Mouse (Mus musculus) liver, embryonic 14.5 days (tissue): Measurements from ENCODE around the gene Bcr. TPM values are rescaled to one million over a fixed set of nuclear protein-coding genes. Genes with fewer than 3 reads are reported as not detected.

Source experiments
- ATAC-seq: fragments of 200-750 bp; cut with Nextera tagmentation; 2 replicates; pipeline ENCODE4 v1.8.0; 2017; ENCODE audit warnings: moderate number of reproducible peaks, mild to moderate bottlenecking, moderate library complexity; ENCODE audit not compliant: insufficient read depth
- DNase-seq, 3 experiments: peaks; one replicate each; pipeline ENCODE4 v3.0.0-alpha.2; 2012 to 2013; ENCODE audit warnings: low read depth in 3 of 3, low spot score in 3 of 3
- H3K27ac ChIP-seq: fragments of 300-500 bp; sonication (generic); 2 replicates; pipeline ENCODE4 v1.5.1; 2014; ENCODE audit warnings: moderate library complexity, mild to moderate bottlenecking, control low read depth, inconsistent platforms
- H3K27me3 ChIP-seq: fragments of 300-500 bp; sonication (generic); 2 replicates; pipeline ENCODE4 v1.6.1; 2014; ENCODE audit warnings: mild to moderate bottlenecking, low read length, moderate library complexity; ENCODE audit not compliant: control insufficient read depth, insufficient read depth
- H3K36me3 ChIP-seq: fragments of 300-500 bp; sonication (generic); replicated peaks from 2 replicates; pipeline ENCODE4 v1.6.1; 2014; ENCODE audit warnings: low read depth; ENCODE audit not compliant: control insufficient read depth, insufficient read depth
- H3K4me1 ChIP-seq, 2 experiments: fragments of 200-500 bp in 1 of 2; fragments of 300-500 bp in 1 of 2; sonication (generic) in 1 of 2; replicated peaks; 2 replicates each; pipeline ENCODE4 v1.6.1; 2012 to 2014; ENCODE audit warnings: antibody characterized with exemption in 1 of 2, inconsistent platforms in 1 of 2, low read length in 1 of 2; ENCODE audit not compliant: control insufficient read depth in 2 of 2, insufficient read depth in 2 of 2
- H3K4me2 ChIP-seq: fragments of 300-500 bp; sonication (generic); 2 replicates; pipeline ENCODE4 v1.6.1; 2014; ENCODE audit warnings: low read depth, mild to moderate bottlenecking, control low read depth, moderate library complexity
- H3K4me3 ChIP-seq, 2 experiments: fragments of 200-500 bp in 1 of 2; fragments of 300-500 bp in 1 of 2; sonication (generic) in 1 of 2; 2 replicates each; pipeline ENCODE4 v1.5.1; 2012 to 2014; ENCODE audit warnings: low read depth in 2 of 2, low read length in 2 of 2, mild to moderate bottlenecking in 2 of 2, control low read depth in 1 of 2, inconsistent platforms in 1 of 2, moderate library complexity in 1 of 2; ENCODE audit not compliant: insufficient read depth in 1 of 2
- H3K9ac ChIP-seq: fragments of 300-500 bp; sonication (generic); replicated peaks from 2 replicates; pipeline ENCODE4 v1.6.1; 2014; ENCODE audit warnings: mild to moderate bottlenecking, control low read depth, moderate library complexity
- H3K9me3 ChIP-seq: fragments of 300-500 bp; sonication (generic); 2 replicates; pipeline ENCODE4 v1.6.1; 2016; ENCODE audit warnings: low read length, mixed read lengths; ENCODE audit not compliant: control insufficient read depth
- CTCF ChIP-seq: IDR thresholded peaks from 2 replicates; pipeline ENCODE4 v1.5.1; 2016; ENCODE audit warnings: antibody characterized with exemption, low read depth, control low read depth
- EP300 ChIP-seq: IDR thresholded peaks from 2 replicates; pipeline ENCODE4 v1.6.1; 2016; ENCODE audit warnings: antibody characterized with exemption, low read depth
- WGBS: fragments of 180-500 bp; shearing (Covaris S2); extraction: QIAGEN DNeasy Blood & Tissue Kit; methylation state at CpG from one replicate; pipeline ENCODE4 v1.1.7; 2014; ENCODE audit not compliant: insufficient replicate concordance; 5-methylcytosine and 5-hydroxymethylcytosine counted together
- polyA plus RNA-seq, 2 experiments: library from polyadenylated mRNA; depleted of rRNA in 1 of 2; stranded (reverse) in 1 of 2; unstranded in 1 of 2; fragments of >200 nt; fragmentation: Nextera tagmentation in 1 of 2; extraction: Ambion mirVana in 1 of 2; gene quantifications; 2 replicates each; pipeline versions ENCODE4 v1.2.1 to v1.2.3; 2012 to 2014

Gene Bcr
- polyA plus RNA-seq, 2 experiments, result 0.85 to 3.5 TPM

DNA sequence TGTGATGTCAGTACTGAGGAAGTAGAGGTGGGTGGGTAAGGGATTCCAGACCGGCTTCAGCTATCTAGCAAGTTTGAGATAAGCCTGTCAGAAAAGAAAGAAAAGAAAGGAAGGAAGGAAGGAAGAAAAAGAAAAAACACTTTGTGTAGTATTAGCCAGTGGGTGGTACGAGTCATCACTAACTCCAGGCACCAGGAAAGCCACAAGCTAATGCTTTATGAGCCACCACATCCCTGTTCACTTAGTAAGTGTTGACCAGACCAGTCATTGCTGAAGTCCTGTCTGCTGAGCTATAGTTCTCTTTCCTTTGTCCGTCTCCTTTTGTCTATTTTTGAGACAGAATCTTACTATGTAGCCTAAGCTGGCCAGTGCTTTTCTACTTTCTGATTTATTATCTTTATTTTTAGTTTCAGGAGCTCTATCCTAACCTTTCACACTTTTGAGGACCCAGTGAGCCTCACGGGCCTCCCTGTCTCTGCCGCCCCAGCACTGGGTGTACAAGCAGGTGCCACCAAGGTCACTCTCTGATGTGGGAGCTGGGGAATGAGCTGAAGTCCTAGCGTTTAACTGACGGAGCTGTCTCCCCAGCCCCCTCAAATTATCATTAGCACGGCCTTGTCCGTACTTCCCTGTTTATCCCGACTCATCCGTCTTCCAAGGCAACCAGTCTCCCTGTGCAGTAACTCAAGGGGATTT, 10.0 kb downstream of the Bcr start:
- Histone ChIP-seq H3K4me2 (no peak overlapping the region), H3K36me3 (no peaks in the 10 kb centered on the region), H3K9ac (no peak overlapping the region), H3K27me3 (no peaks in the 10 kb centered on the region), H3K9me3 (no peaks in the 10 kb centered on the region), H3K27ac (no peak overlapping the region), H3K4me1 (peaks cover 0 to 14% of the 10 kb centered on the region in 2 experiments; a peak in 2 of 4 replicates), H3K4me3 (no peak overlapping the region)
- no peak for ATAC-seq
- 51% methylated on average over 11 of the region's 11 CpGs for WGBS
- no peak for TF ChIP-seq CTCF
- no peak for TF ChIP-seq EP300
- no peak for DNase-seq

DNA sequence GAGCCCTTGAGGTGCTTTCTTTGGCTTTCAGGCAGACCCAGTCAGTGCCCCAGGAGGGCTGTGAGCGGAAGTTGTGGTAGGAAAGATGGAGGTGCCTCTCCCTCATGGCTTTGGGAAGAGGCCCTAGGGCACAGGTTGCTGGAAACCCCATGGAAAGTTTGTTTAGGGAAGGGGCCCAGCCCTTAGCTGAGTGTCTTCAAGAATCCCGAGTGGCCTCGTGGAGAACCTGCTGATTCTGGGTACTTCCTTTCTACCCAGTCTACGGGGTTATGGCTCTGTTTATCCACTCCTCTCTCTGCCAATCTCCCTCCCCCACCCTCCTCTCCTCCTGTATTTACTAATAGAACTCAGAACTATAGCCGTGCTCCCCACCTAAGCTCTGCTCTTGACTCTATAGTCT, 15.3 kb downstream of the Bcr start:
- Histone ChIP-seq H3K4me1 (peaks cover 0 to 20% of the 10 kb centered on the region in 2 experiments; a peak in 2 of 4 replicates), H3K9me3 (no peaks in the 10 kb centered on the region), H3K36me3 (no peaks in the 10 kb centered on the region), H3K9ac (no peak overlapping the region), H3K27ac (no peak overlapping the region), H3K4me3 (no peak overlapping the region), H3K4me2 (no peak overlapping the region), H3K27me3 (no peaks in the 10 kb centered on the region)
- no peak for DNase-seq
- ATAC-seq, result no peak
- 47% methylated on average over 5 of the region's 5 CpGs for WGBS
- TF ChIP-seq CTCF (no peak), EP300 (no peak)

- no peak overlapping the region for H3K9ac ChIP-seq
Measured at GRCm38 (mm10) chr10:75078174-75079128, 18.1 kb downstream of the Bcr start.

DNA sequence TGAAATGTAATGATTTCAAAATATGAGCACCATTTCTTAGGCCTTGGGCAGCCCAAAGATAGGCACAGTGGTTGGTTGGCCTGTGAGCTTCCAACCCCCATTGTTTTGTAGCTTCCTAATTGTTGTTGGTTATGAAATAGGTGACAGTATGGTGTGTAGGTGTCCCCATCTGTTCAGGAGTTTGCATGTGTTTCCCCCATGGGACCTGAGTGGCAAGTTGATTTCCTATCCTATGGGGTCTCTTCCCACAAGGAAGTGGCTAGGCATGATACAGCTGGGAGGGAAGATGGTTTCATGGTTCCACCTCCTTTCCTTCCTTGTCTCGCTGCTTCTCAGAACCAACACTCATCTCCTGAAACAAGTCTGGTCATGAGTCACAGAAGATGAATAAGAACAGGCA, 24.9 kb downstream of the Bcr start:
- ATAC-seq, result no peak
- Histone ChIP-seq H3K9me3 (no peaks in the 10 kb centered on the region), H3K4me1 (no peaks in the 10 kb centered on the region), H3K27me3 (no peaks in the 10 kb centered on the region), H3K4me2 (no peak overlapping the region), H3K36me3 (no peaks in the 10 kb centered on the region), H3K27ac (no peak overlapping the region), H3K9ac (no peak overlapping the region), H3K4me3 (no peak overlapping the region)
- no peak for DNase-seq
- TF ChIP-seq EP300 (no peak), CTCF (no peak)
- 64% methylated on average over 1 of the region's 1 CpGs for whole genome bisulfite sequencing

More at GRCm38 (mm10) chr10:75078174-75079128, 18.1 kb downstream of the Bcr start:
- ATAC-seq, result peak; percentile 45; the same call in 1 of the 2 replicates
- Histone ChIP-seq H3K27ac (no peak overlapping the region), H3K4me2 (no peak overlapping the region), H3K36me3 (no peaks in the 10 kb centered on the region), H3K4me3 (no peak overlapping the region), H3K27me3 (no peaks in the 10 kb centered on the region), H3K4me1 (peaks cover 0 to 16% of the 10 kb centered on the region in 2 experiments; a peak in 2 of 4 replicates), H3K9me3 (no peaks in the 10 kb centered on the region)
- WGBS, result 44% methylated on average over 14 of the region's 14 CpGs
- no peak for DNase-seq
- no peak for TF ChIP-seq CTCF
- TF ChIP-seq EP300, result no peak

GRCm38 (mm10) chr10:75088471-75088870, 28.1 kb downstream of the Bcr start:
- no peaks in the 10 kb centered on the region for H3K9me3 ChIP-seq
- no peak for TF ChIP-seq EP300
- no peak for TF ChIP-seq CTCF
- H3K27ac ChIP-seq, result no peak overlapping the region
- no peak for DNase-seq
- no peak overlapping the region for H3K4me3 ChIP-seq
- peaks cover 0 to under 1% of the 10 kb centered on the region in 2 experiments; a peak in 1 of 4 replicates for H3K4me1 ChIP-seq
- H3K36me3 ChIP-seq, result no peaks in the 10 kb centered on the region
- H3K4me2 ChIP-seq, result no peak overlapping the region
- no peak overlapping the region for H3K9ac ChIP-seq
- no peak for ATAC-seq
- WGBS, result 64% methylated on average over 4 of the region's 4 CpGs
- H3K27me3 ChIP-seq, result no peaks in the 10 kb centered on the region
